Mouse (Mus musculus) WW6 (cell line): ENCODE data around the gene Crtac1.

ENCODE experiments used
- DNase-seq: peaks from one replicate; pipeline ENCODE4 v3.0.0-alpha.2; 2013; ENCODE audit warnings: low read depth, low spot score

The Crtac1 gene

GRCm38 (mm10) chr19:42431485-42432190 is at the start of gene Crtac1:
Crtac1 (minus strand) TSS chr19:42431783.
- DNase-seq = peak; percentile 61

- DNase-seq = no peak
Observed at GRCm38 (mm10) chr19:42478303-42478702, 46.7 kb upstream of the Crtac1 start.

DNA sequence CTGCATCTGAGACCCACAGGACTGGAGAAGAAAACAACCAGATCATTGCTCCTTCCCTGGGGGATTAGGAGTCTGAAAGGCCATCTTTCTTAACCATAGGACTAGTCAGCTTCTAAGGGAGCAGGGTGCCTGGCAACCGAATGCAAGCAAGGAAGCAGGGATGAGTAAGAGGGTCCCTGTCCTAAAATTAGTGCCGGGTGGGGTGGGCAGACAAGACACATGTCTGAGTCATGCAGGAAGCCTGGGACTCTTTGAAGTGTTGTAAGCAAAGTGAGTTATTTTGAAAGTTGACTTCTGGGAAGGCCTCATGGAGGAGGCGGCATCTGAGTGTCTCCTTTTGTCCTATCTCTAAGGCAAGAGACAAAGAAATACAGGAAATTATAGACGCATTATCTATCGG is 46.2 kb upstream of the Crtac1 start:
- DNase-seq = no peak

DNA sequence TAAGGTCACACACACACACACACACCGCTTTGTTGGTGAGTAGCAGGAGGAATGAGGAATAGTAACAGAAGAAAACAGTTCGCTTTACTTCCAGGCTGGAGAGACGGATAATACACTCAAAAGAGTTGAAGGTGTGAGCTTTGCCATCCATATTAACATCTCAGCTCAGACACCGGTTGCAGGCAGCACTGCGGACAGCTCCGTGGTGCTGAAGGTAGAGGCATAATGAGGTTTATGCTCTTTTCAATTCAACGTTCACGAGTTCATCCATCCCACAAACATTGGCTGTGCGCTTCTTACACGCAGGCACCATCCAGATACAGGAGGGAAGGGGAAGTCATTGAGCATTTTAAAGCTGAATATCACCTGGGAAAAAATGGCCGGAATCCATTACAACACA is 41.2 kb upstream of the Crtac1 start:
- no peak for DNase-seq

DNA sequence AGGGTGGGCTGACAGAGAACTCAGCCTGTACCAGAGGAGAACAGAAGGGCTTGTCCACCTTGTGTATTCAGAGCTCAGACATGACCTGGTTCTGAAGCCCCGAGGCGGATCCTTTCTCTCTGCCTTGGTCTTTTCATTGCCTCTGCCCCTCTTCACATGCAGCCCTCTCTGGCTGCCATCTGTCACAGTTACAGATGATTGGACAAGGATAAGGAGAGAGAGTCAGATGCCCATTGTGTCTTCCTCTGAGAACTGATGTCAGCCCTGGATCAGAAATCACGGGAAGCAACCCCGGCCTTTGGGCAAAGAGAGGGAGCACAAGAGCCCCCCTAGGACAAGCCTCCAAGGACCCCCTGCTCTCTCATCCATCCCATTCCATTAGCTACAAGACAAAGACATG is 40.0 kb upstream of the Crtac1 start:
- DNase-seq = no peak

DNA sequence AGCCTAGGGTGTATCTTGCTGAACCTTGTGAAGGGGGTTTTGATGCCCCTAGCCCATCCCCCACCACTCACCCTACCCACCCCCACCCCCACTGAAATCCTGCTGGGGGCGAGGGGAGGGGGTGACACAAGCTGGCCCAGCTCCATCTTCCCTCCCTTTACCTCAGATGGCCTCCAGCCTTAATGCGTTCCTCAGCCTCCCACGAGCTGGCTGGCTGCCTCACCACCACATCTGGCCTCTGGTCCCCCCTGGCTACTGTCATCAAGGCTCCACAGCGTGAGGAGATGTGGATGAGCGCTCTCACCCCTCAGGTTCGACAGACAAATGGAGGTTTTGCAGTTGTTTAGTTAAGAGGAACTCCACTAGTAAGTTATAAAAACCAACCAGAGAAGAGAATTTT is 30.3 kb upstream of the Crtac1 start:
- no peak for DNase-seq

GRCm38 (mm10) chr19:42461353-42461752 is 29.8 kb upstream of the Crtac1 start:
- DNase-seq = no peak

GRCm38 (mm10) chr19:42459512-42459911 is 27.9 kb upstream of the Crtac1 start:
- DNase-seq = no peak

DNA sequence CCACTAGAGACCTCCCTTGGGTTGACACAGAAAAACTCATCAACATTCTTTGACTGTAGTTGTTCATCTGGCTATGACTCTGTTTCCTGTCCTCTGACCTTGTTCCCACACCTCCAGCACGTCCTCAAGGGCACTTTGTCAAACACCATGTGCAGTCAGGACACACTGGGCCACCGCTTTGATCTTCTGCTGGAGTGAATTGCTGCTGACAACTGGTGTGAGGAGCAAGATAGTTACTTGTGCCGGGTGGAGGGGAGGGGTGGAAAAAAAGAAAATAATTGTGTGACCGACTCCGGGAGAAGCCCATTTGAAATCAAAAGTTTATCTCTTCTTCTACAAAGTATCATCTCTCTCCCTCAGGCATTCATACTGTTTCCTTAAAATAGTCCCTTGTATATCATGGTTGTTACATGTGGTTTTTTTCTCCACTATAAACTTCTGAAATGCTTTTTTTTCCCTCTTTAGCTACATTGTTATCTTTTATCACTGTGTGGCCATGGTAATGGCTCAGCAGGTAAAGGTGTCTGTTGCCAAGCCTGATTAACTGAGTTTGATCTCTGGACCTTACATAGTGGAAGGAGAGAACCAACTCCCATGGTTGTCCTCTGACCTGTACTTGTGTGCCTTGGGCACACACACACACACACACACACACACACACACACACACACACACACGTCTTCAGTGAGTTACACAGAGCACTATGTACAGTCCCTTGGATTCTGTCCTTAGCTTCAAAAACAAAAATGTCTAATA is 23.1 kb upstream of the Crtac1 start:
- DNase-seq = no peak

GRCm38 (mm10) chr19:42454006-42454405 is 22.4 kb upstream of the Crtac1 start:
- no peak for DNase-seq

GRCm38 (mm10) chr19:42452539-42452938 is 21.0 kb upstream of the Crtac1 start:
- no peak for DNase-seq

DNA sequence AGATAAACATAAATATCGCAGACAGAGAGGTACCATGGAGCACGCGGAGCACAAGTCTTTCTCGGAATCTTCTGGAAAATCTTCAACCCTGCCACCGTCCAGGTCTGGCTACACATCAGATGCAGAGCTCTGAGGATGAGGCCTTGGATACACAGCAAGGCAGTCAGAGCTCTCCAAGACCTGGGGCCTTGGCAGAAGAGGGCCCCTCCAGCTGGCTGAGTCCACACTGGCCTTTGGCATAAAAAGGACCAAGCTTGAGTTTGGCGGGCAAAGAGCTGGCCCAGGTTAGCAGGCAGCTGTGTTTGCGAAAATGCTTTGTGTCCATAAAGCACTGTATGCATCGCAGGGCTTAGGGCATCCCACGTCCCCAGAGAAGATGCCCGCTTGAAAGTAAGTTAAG is 17.0 kb upstream of the Crtac1 start:
- no peak for DNase-seq

GRCm38 (mm10) chr19:42443887-42444409 is 12.4 kb upstream of the Crtac1 start:
- no peak for DNase-seq

DNA sequence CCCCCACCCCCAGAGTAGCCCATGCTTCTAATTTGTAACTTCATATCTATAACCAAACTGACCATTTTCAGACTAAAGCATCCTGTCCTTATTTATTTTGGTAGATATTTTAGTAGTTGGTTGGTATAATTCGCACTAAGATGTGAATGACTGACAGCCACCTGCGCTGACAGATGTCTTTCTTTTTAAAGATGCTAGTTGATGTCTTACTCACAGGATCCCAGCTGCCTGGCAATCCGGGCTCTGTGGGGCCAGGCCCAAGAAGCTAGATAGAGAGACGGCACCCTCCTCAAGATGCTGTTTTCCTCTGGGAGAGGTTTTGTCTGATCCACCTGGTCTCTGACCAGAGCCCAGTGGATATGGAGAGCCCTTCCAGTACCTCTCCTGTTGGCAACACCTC is 11.7 kb upstream of the Crtac1 start:
- no peak for DNase-seq

DNA sequence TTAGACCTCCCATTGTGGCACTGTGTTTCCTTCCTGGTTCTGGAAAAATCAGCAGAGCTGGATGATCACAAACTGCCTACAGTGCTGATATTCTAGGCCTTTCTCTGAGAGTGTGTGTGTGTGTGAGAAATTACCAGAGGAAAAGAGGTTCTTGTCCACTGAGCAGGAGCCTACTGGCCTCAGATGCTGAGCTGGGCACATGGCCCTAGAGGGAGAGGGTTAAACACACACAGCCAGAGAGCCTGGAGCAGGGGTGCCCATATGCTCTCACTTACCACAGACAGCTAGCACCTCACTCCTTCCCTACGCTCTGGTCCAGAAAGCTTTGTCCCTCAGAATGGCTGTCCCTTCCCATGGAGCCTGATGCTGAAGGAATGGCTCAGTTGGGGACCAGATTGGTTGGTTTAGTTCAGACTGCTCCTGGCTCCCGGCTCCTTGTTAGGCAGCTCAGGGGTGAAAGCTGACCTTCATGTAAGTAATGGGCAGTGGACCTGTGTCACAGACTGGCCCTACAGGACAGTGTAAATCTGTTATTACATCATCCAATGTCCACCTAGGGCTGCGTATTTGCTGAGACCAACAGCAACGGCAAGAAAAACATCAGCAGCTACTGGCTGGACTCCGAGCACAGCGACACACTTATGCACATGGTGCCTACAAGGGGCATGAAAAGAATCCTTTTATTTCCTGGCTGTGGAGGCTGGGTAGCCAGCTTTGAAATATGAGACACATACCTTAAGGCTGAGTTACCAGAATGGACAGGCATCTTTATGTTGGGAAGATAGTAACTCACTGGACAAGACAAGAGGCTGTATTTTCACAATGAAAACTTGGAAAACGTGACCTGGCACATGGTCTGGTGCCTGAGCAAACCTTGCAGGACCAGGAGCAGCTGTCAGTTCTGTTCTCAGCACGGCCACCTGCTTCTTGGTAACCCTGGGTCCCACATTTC is 10.9 kb upstream of the Crtac1 start:
- no peak for DNase-seq

DNA sequence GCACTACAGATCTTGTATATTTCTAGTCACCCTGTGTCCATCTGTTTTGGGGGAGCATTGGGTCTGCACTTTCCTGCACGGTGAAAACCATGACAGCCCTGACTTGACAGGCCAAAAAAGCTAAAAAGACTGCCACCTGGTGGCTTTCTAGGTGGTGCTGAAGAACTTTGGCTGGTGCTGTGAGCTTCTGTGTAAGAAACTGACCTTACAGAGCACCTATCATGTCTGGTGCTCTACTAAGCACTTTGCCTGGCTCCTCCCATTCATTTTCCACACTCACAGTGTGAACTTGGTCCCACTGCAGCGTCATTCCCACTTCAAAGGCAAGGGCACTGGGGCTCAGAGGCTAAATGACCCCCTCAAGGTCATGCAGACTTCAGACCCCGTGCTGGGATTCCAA is 8.5 kb upstream of the Crtac1 start:
- DNase-seq = no peak

GRCm38 (mm10) chr19:42439353-42439752 is 7.8 kb upstream of the Crtac1 start:
- no peak for DNase-seq

DNA sequence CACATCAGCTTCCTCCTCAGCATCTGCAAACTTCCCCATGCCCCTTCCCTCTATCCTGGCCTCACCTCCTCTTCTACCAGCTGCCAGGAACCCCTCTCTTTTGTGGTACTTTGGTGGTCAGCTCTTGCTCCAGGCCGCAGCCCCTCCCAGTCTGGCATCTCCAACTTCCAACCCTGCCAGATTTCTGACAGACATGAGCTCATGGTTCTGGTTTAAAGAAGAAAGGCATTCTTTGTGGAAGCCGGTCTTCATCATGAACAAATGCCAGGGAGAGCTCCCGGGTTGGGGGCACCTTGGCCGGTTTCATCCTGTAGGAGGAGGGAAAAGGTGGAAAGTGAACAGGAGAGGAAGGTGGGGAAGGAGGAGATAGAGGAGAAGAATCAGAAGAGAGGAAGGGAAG is 4.0 kb upstream of the Crtac1 start:
- no peak for DNase-seq

- no peak for DNase-seq
Observed at GRCm38 (mm10) chr19:42432761-42433160, 1.2 kb upstream of the Crtac1 start.

DNA sequence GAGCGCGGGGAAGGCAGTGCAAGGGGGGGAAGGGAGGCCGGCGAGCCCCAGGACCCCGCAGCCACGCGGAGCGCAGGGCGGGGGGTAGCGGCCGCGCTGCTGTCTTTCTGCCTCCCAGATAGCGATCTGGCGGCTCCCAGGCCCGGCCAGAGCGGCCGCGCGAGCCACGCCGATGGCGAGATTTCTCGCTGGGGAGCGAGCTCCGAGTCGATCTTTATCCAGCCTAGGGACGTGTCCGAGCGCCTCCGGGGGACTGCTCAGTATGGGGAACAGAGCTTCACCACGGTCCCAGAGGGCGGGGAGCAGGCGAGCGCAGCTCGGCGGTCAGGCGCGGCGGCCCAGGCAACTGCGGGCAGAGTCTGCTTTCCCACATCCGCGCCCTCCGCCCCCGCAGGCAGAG is 608 bp upstream of the Crtac1 start:
- no peak for DNase-seq

- DNase-seq = no peak
Observed at GRCm38 (mm10) chr19:42430981-42431380, 602 bp downstream of the Crtac1 start.

- DNase-seq = no peak
Observed at GRCm38 (mm10) chr19:42429410-42429809, 2.2 kb downstream of the Crtac1 start.
